Mouse (Mus musculus): ENCODE data around the gene Lrp2bp. TPM values are rescaled to one million over a fixed set of nuclear protein-coding genes. Genes with fewer than 3 reads are reported as not detected.

Gene Lrp2bp
- polyA plus RNA-seq, 1 experiment = 0.05 TPM

GRCm38 (mm10) chr8:46075223-46075622 lies 76.1 kb downstream of the Lrp2bp start:
- no peak overlapping the region for H3K4me3 ChIP-seq (ENCODE audit: extremely low read depth, insufficient read depth, insufficient read length)
- H3K4me1 ChIP-seq (ENCODE audit: control insufficient read depth, insufficient read depth, insufficient read length) = no peaks in the 10 kb centered on the region
- no peak for TF ChIP-seq POLR2A (IDR thresholded peaks at IDR 0.05; ENCODE audit: low read depth, low read length)
- no peak for TF ChIP-seq CTCF (IDR thresholded peaks at IDR 0.05; ENCODE audit: extremely low read depth, insufficient read depth, insufficient read length, insufficient replicate concordance)
- peaks cover 7% of the 10 kb centered on the region for H3K36me3 ChIP-seq (ENCODE audit: control insufficient read depth, insufficient read depth, low read length)
- H3K27ac ChIP-seq (ENCODE audit: insufficient read depth, low read length) = no peak overlapping the region
- WGBS = 91% methylated on average over 5 of the region's 5 CpGs
- H3K27me3 ChIP-seq (ENCODE audit: control insufficient read depth, insufficient read depth, low read length) = no peaks in the 10 kb centered on the region
- DNase-seq (ENCODE audit: low read depth in 1 of 2, low spot score in 2 of 2) = no peak

- no peak overlapping the region for H3K4me3 ChIP-seq (ENCODE audit: extremely low read depth, insufficient read depth, insufficient read length)
- WGBS = 51% methylated on average over 6 of the region's 6 CpGs
- H3K27me3 ChIP-seq (ENCODE audit: control insufficient read depth, insufficient read depth, low read length) = no peaks in the 10 kb centered on the region
- no peak overlapping the region for H3K27ac ChIP-seq (ENCODE audit: insufficient read depth, low read length)
- no peak for DNase-seq (ENCODE audit: low read depth in 1 of 2, low spot score in 2 of 2)
- peaks cover 4% of the 10 kb centered on the region for H3K36me3 ChIP-seq (ENCODE audit: control insufficient read depth, insufficient read depth, low read length)
- TF ChIP-seq POLR2A (IDR thresholded peaks at IDR 0.05; ENCODE audit: low read depth, low read length) (no peak), CTCF (IDR thresholded peaks at IDR 0.05; ENCODE audit: extremely low read depth, insufficient read depth, insufficient read length, insufficient replicate concordance) (no peak)
- no peaks in the 10 kb centered on the region for H3K4me1 ChIP-seq (ENCODE audit: control insufficient read depth, insufficient read depth, insufficient read length)
Observed at GRCm38 (mm10) chr8:46078866-46079265, 79.8 kb downstream of the Lrp2bp start.

Other genes with a start within 250 kb of the Lrp2bp start
- 5.8 and 7.7 TPM in 2 replicates for gene Pdlim3, start 113.8 kb upstream of the Lrp2bp start, polyA plus RNA-seq (2012; rRNA removed)
- not detected in 2 replicates for gene Ccdc110, start 64.7 kb upstream of the Lrp2bp start, polyA plus RNA-seq (2012; rRNA removed)
- gene 1700029J07Rik, start 24.1 kb upstream of the Lrp2bp start, polyA plus RNA-seq (2012; rRNA removed) = 0.20 and 0.29 TPM in 2 replicates
- gene Ufsp2, start 23.8 kb upstream of the Lrp2bp start, polyA plus RNA-seq (2012; rRNA removed) = 5.2 and 5.4 TPM in 2 replicates
- gene Ankrd37, start 6.4 kb downstream of the Lrp2bp start, polyA plus RNA-seq (2012; rRNA removed) = 3.4 and 3.8 TPM in 2 replicates
- 3.0 TPM in 2 replicates for gene Cfap97, start 152.5 kb downstream of the Lrp2bp start, polyA plus RNA-seq (2012; rRNA removed)
- gene Snx25, start 152.9 kb downstream of the Lrp2bp start, polyA plus RNA-seq (2012; rRNA removed) = 4.7 and 4.9 TPM in 2 replicates
- 84.5 and 116 TPM in 2 replicates for gene Slc25a4, start 212.0 kb downstream of the Lrp2bp start, polyA plus RNA-seq (2012; rRNA removed)

Data from spleen, adult 2 months (tissue).